Mouse (Mus musculus): Measurements from ENCODE around the gene Urah.

The Urah gene

DNA sequence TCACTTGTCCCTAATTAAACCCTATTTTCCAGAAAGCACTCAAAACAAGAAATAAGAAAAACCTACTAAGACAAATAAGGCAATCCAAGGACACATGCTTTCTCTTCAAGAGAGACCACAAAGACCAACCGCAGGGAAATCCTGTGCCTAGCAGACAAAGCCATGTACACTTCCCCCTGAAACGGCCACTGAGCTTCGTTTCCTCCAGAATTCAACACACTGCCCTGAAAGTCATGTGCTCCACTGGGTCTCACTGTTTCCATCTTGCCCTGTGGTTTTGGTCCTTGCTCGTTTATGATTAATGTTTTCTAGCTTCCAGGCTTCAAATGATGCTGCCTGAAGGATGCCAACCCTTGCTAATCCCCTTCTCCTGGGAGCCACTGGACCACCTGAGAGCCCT is 39.4 kb downstream of the Urah start:
- DNase-seq (ENCODE audit: low spot score): no peak

DNA sequence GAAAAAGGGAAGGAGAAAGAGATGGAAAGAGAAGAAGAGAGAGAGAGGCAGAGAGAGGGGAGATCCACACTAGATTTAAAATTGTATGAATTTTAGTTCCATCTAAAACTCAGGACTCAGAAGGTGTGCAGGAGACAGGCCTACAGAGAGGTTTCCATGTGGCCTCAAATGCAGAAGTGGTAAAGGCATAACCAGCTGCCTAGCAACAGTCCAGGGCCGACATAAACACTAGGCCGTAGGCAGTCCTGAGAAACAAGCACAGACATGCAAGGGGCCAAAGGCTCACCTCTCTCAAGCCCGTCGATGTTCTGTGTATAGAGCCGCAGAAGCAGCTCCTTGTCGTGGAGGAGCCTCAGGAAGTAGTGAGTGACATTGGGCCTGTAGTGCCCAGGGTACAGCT is 42.5 kb downstream of the Urah start:
- DNase-seq (ENCODE audit: low spot score): no peak

DNA sequence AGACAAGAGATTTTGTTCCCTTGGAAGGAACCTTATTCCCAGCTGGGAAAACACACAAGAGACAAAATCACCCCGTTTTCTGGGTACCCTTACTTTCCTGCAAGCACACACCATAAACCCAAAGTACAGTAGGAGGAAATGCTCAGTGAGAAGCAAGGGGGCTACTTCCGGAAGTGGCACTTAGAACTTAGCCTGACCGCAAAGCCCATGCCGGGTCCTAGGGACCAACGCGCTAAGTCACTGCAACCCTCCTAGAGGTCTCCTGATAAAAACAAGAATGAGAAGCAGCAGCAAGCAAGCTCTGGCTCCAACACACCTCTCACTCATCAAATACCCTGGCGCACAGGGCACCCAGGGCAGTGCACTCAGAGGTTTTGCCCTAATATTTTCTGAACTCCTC is 44.5 kb downstream of the Urah start:
- DNase-seq (ENCODE audit: low spot score): no peak

DNA sequence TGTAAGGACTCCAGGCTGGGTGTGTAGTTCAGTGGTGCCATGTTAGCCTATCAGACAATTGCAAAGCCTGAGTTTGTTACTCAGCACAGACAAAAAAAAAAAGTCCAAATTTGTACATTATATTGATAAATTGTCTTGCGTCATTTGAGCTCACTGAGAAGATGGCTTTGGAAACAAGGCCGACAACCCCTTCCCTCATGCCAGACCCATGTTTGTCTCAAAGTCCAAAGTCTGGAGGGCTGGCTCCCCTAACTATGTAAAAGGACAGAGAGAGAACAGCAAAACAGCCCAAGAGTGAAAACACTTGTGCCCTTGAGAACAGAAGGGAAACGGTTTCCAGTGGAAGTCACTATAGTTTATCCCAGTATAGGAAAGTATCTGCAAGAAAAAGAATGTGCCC is 45.6 kb downstream of the Urah start:
- no peak for DNase-seq (ENCODE audit: low spot score)

DNA sequence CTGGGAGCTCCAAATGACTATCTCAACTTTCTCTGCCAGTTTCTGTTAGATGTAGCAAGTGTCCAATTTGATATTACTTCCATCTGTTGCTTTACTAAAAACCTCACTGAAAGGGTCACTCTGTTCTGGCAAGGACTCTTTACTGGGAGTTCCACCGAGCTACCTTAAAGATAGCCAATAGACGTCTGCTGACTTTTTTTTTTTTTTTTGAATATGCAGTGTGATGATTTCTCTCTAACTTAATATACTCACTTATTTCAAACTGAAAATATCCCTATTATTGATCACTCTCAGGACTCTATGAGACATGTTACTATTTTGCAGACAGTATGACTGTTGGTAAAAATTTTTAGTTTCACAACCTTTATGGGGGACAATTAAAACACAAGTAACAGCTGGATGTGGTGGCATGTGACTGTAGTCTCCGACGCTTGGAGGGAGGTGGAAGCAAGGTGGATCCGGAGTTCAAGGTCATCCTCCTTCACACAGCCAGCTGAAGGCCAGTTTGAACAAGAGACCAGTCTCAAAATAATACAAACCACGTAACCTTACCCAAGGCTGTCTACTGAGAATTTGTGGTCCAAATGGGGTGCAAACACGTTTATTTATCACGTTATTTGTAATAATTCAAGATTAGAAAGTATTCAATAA is 46.2 kb downstream of the Urah start:
- no peak for DNase-seq (ENCODE audit: low spot score)

DNA sequence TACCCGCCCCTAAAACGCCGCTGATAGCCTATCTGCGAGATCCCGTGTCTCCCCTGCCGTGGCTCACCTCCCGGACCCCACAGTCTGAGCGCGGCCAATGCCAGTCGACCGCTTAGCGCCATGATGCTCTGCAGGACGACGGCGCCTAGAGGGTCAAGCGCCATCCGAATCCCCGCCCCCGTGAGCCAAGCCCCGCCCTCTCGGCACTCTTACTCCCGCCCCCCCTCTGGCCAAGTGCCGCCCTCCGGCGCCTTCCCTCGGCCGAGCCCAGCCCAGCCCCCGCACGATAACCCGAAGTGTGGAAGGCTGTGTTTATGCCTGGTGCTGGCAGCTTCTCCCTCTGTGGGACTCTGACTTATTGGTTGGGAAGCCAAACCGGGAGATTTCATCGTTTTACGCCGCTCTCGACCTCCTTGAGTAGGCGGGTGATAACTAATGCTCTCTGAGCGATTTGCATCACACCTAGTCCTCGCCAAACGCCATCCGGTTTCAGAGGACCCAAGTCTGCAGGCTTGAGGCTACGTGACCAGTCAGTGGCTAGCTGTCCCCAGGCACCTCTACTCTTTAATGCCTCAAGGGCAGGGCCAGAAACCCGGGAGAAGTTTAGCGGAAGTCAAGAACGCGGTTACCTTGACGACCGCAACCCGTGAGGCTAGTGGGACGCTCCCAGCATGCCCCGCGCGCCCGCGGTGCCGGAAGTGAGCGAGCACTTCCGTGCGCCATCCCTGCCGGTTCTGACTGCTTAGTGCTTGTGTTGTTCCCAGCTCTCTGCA is 47.1 kb downstream of the Urah start, which contains the start of the genes Psmd13 and Sirt3:
Gene Psmd13, plus strand, starts transcription at position 273 of the 773 bp plus-strand sequence.
Gene Sirt3, minus strand, starts transcription at position 614 of the 773 bp plus-strand sequence.
- peak; percentile 95 for DNase-seq (ENCODE audit: low spot score)

DNA sequence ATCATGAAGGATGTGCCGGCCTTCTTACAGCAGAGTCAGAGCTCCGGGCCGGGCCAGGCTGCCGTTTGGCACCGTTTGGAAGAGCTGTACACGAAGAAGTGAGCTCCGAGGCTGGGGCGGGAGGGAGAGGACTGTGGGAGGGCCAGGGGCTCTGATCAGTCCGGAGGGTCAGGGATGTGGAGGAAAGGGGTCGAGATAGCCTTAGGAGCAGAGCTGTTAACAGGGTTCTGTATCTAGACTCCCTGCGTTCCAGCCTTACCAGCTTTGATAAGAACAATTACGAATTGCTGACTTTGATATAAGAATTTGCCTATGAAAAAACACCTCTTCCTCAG is 47.6 kb downstream of the Urah start:
- DNase-seq (ENCODE audit: low spot score): no peak

Data from layer of hippocampus, adult 11-12 months (tissue).